Mouse (Mus musculus) embryonic facial prominence, embryonic 12.5 days (tissue): ENCODE data around the gene Wnt11. TPM values are rescaled to one million over a fixed set of nuclear protein-coding genes. Genes with fewer than 3 reads are reported as not detected.

ENCODE experiments used
- ATAC-seq: fragments of 200-750 bp; cut with Nextera tagmentation; 2 replicates; pipeline ENCODE4 v1.8.0; 2017; ENCODE audit not compliant: insufficient number of reproducible peaks, insufficient read depth, low FRiP score, low TSS enrichment
- H3K27ac ChIP-seq: fragments of 300-500 bp; sonication (generic); 2 replicates; pipeline ENCODE4 v1.5.1; 2016; ENCODE audit warnings: mild to moderate bottlenecking
- H3K27me3 ChIP-seq: fragments of 300-500 bp; sonication (generic); 2 replicates; pipeline ENCODE4 v1.6.1; 2016; ENCODE audit warnings: mild to moderate bottlenecking, moderate library complexity
- H3K36me3 ChIP-seq: fragments of 300-500 bp; sonication (generic); 2 replicates; pipeline ENCODE4 v1.6.1; 2016; ENCODE audit warnings: mild to moderate bottlenecking
- H3K4me1 ChIP-seq: fragments of 300-500 bp; sonication (generic); 2 replicates; pipeline ENCODE4 v1.6.1; 2016
- H3K4me2 ChIP-seq: fragments of 300-500 bp; sonication (generic); replicated peaks from 2 replicates; pipeline ENCODE4 v1.6.1; 2016; ENCODE audit warnings: mild to moderate bottlenecking, moderate library complexity
- H3K4me3 ChIP-seq: fragments of 300-500 bp; sonication (generic); 2 replicates; pipeline ENCODE4 v1.5.1; 2016; ENCODE audit warnings: mild to moderate bottlenecking
- H3K9ac ChIP-seq: fragments of 300-500 bp; sonication (generic); 2 replicates; pipeline ENCODE4 v1.6.1; 2016; ENCODE audit warnings: mild to moderate bottlenecking, moderate library complexity
- H3K9me3 ChIP-seq: fragments of 300-500 bp; sonication (generic); 2 replicates; pipeline ENCODE4 v1.6.1; 2016; ENCODE audit warnings: mild to moderate bottlenecking, moderate library complexity
- WGBS: fragments of 180-500 bp; shearing (Covaris S2); methylation state at CpG from one replicate; pipeline ENCODE4 v1.1.7; 2016; 5-methylcytosine and 5-hydroxymethylcytosine counted together
- polyA plus RNA-seq: library from polyadenylated mRNA; unstranded; fragments of >200 nt; fragmentation: Nextera tagmentation; extraction: Ambion mirVana; gene quantifications from 2 replicates; pipeline ENCODE4 v1.2.1, GENCODE M21; 2016

The Wnt11 gene
- polyA plus RNA-seq, 1 experiment from 2014 or later = 24.3 TPM

DNA sequence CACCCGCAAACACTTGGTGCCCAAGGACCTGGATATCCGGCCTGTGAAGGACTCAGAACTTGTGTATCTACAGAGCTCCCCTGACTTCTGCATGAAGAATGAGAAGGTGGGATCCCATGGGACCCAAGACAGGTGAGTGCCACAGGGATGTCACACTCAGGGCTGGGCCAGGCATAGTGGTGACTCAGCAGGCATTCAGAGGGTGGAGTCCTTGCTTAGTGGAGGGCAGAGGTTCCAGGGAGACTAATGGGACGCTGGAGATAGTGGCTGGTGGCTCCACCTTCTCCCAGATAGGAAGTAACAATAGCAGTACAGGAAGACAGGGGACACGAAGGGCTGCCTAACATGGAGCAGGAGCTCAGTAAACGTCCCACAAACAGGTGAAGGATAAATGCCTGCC lies 15.5 kb downstream of the Wnt11 start:
- ATAC-seq = no peak
- Histone ChIP-seq H3K27ac (0 out of 2 replicates have a peak overlapping the region, but pooled peaks have one; percentile 55), H3K4me3 (no peak overlapping the region), H3K9ac (no peak overlapping the region), H3K27me3 (peaks cover 9% of the 10 kb centered on the region; the same call in 1 of the 2 replicates), H3K9me3 (no peaks in the 10 kb centered on the region), H3K4me1 (peaks cover 21% of the 10 kb centered on the region), H3K4me2 (no peak overlapping the region), H3K36me3 (peaks cover 13% of the 10 kb centered on the region; the same call in 1 of the 2 replicates)
- WGBS = 83% methylated on average over 5 of the region's 5 CpGs

GRCm38 (mm10) chr7:98851220-98851619 lies 16.3 kb downstream of the Wnt11 start:
- Histone ChIP-seq H3K36me3 (peaks cover 13% of the 10 kb centered on the region; the same call in 1 of the 2 replicates), H3K9me3 (no peaks in the 10 kb centered on the region), H3K4me1 (peaks cover 21% of the 10 kb centered on the region), H3K4me2 (no peak overlapping the region), H3K27ac (peak overlapping the region; percentile 55; the same call in 1 of the 2 replicates), H3K27me3 (peaks cover 8% of the 10 kb centered on the region; the same call in 1 of the 2 replicates), H3K9ac (no peak overlapping the region), H3K4me3 (no peak overlapping the region)
- ATAC-seq = peak; percentile 43; the same call in 1 of the 2 replicates
- 27% methylated on average over 9 of the region's 9 CpGs for WGBS

GRCm38 (mm10) chr7:98852950-98853650 lies 18.2 kb downstream of the Wnt11 start:
- Histone ChIP-seq H3K9ac (no peak overlapping the region), H3K4me2 (no peak overlapping the region), H3K4me1 (peaks cover 21% of the 10 kb centered on the region), H3K27me3 (no peaks in the 10 kb centered on the region), H3K27ac (no peak overlapping the region), H3K4me3 (no peak overlapping the region), H3K9me3 (no peaks in the 10 kb centered on the region), H3K36me3 (0 out of 2 replicates have a peak, but pooled peaks cover 6% of the 10 kb centered on the region)
- WGBS = 83% methylated on average over 18 of the region's 18 CpGs
- no peak for ATAC-seq

DNA sequence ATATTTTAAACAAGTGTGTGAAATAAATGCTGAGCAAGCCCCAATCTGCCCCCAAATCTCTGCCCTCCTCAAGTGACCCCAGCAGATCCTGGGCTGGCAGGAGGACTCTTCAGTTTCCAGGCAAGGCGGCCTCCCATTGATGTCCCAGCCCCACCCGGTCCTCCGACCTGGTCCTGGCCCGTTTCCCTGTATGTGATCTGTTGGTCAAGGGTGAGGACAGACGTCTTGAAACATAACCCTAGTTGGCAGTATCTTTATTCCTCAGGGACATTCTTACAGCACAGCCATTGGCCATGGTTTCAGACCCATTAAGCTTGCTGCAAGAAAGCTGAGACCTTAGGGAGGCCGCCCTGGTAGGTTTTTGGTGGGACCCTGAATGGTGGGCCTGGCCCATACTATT lies 18.9 kb downstream of the Wnt11 start:
- Histone ChIP-seq H3K9me3 (no peaks in the 10 kb centered on the region), H3K27me3 (no peaks in the 10 kb centered on the region), H3K4me3 (no peak overlapping the region), H3K4me1 (peaks cover 17% of the 10 kb centered on the region), H3K4me2 (no peak overlapping the region), H3K27ac (no peak overlapping the region), H3K9ac (no peak overlapping the region), H3K36me3 (0 out of 2 replicates have a peak, but pooled peaks cover 6% of the 10 kb centered on the region)
- no peak for ATAC-seq
- WGBS = 81% methylated on average over 6 of the region's 6 CpGs

DNA sequence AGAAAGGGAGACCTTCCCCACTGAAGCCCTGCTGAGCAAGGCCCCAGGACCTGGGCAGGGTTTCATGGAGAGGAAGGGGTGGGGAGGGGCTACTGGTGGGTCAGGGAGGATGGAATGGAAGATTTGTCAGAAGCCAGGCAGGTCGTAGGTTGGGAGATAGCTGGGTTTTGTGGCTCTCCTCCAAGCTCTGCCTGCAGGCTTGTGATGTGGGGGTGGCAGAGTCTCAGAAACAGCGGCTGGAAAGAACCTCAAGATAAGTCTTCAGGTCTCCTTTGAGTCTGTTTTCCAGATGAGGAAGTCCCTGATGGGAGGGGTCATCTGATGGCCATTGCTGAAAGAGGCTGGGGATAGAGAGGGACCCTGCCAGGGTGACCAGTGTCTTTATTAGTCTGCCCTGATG lies 20.5 kb downstream of the Wnt11 start:
- Histone ChIP-seq H3K4me1 (peaks cover 15% of the 10 kb centered on the region), H3K9me3 (no peaks in the 10 kb centered on the region), H3K36me3 (0 out of 2 replicates have a peak, but pooled peaks cover 6% of the 10 kb centered on the region), H3K27ac (no peak overlapping the region), H3K4me2 (no peak overlapping the region), H3K4me3 (no peak overlapping the region), H3K27me3 (no peaks in the 10 kb centered on the region), H3K9ac (no peak overlapping the region)
- WGBS = 64% methylated on average over 2 of the region's 2 CpGs
- ATAC-seq = no peak

GRCm38 (mm10) chr7:98856128-98856527 lies 21.2 kb downstream of the Wnt11 start:
- no peak for ATAC-seq
- 33% methylated on average over 3 of the region's 3 CpGs for WGBS
- H3K4me2 ChIP-seq = no peak overlapping the region
- H3K36me3 ChIP-seq = 0 out of 2 replicates have a peak, but pooled peaks cover 6% of the 10 kb centered on the region
- no peak overlapping the region for H3K4me3 ChIP-seq
- peaks cover 11% of the 10 kb centered on the region for H3K4me1 ChIP-seq
- H3K9ac ChIP-seq = no peak overlapping the region
- no peak overlapping the region; the same call in 1 of the 2 replicates for H3K27ac ChIP-seq
- no peaks in the 10 kb centered on the region for H3K9me3 ChIP-seq
- H3K27me3 ChIP-seq = no peaks in the 10 kb centered on the region

GRCm38 (mm10) chr7:98857094-98857493 lies 22.2 kb downstream of the Wnt11 start:
- Histone ChIP-seq H3K9me3 (no peaks in the 10 kb centered on the region), H3K36me3 (0 out of 2 replicates have a peak, but pooled peaks cover 6% of the 10 kb centered on the region), H3K27ac (0 out of 2 replicates have a peak overlapping the region, but pooled peaks have one; percentile 19), H3K4me3 (no peak overlapping the region), H3K27me3 (no peaks in the 10 kb centered on the region), H3K4me2 (no peak overlapping the region), H3K9ac (no peak overlapping the region), H3K4me1 (peaks cover 1% of the 10 kb centered on the region; the same call in 1 of the 2 replicates)
- ATAC-seq = no peak
- 66% methylated on average over 3 of the region's 3 CpGs for WGBS

DNA sequence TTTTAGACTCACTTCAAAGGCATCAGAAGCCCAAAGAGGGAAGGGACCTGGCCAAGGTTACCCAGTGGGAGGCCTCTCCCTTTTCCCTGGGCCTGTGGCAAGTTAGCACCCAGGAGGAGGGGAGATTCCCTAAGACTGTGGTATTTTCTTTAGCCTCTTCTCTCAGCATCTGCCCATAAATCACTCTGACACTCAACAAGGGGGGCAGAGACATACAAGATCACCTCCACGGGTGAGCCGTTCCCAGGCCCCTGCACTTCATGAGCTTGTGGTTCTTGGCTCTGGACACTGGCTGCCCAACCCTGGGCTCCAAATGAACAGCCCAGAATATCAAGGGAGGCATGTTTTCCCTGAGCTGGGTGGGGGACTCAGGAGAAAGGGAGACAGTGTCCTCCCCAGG lies 26.1 kb downstream of the Wnt11 start:
- H3K27me3 ChIP-seq = peaks cover 6% of the 10 kb centered on the region
- no peaks in the 10 kb centered on the region for H3K9me3 ChIP-seq
- no peak overlapping the region for H3K27ac ChIP-seq
- peaks cover 7% of the 10 kb centered on the region; the same call in 1 of the 2 replicates for H3K4me1 ChIP-seq
- no peaks in the 10 kb centered on the region for H3K36me3 ChIP-seq
- no peak overlapping the region for H3K4me2 ChIP-seq
- no peak overlapping the region for H3K9ac ChIP-seq
- ATAC-seq = no peak
- H3K4me3 ChIP-seq = no peak overlapping the region
- 71% methylated on average over 2 of the region's 2 CpGs for WGBS

DNA sequence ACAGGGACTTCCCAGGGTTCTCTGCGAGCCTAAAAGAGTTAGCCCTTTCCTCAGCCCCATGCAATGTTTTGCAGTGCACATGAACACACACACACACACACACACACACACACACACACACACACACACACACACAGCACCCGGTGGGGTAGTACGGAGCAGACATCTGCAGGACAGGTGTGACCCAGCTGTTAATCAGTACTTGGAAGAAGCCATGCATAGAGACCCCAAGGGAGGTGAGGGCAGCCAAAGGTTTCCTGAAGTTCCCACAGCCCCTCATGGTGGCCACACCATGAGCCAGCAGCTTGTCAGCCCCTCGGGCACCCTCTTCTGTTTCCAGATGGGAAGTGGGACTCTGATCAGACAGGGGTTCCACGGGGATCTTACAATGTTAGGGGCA lies 28.1 kb downstream of the Wnt11 start:
- no peak for ATAC-seq
- H3K27me3 ChIP-seq = peaks cover 6% of the 10 kb centered on the region

GRCm38 (mm10) chr7:98863969-98864718 lies 29.2 kb downstream of the Wnt11 start:
- H3K36me3 ChIP-seq = no peaks in the 10 kb centered on the region
- H3K27ac ChIP-seq = no peak overlapping the region
- no peak for ATAC-seq
- no peaks in the 10 kb centered on the region for H3K9me3 ChIP-seq
- no peak overlapping the region for H3K9ac ChIP-seq
- no peak overlapping the region for H3K4me2 ChIP-seq
- 36% methylated on average over 9 of the region's 9 CpGs for WGBS
- H3K4me3 ChIP-seq = no peak overlapping the region
- H3K4me1 ChIP-seq = peaks cover 30% of the 10 kb centered on the region
- H3K27me3 ChIP-seq = peaks cover 6% of the 10 kb centered on the region

More for the DNA sequence above, 28.1 kb downstream of the Wnt11 start:
- peaks cover 22% of the 10 kb centered on the region for H3K4me1 ChIP-seq
- H3K27ac ChIP-seq = no peak overlapping the region
- no peaks in the 10 kb centered on the region for H3K9me3 ChIP-seq
- H3K4me3 ChIP-seq = no peak overlapping the region
- WGBS = 54% methylated on average over 5 of the region's 5 CpGs
- no peaks in the 10 kb centered on the region for H3K36me3 ChIP-seq
- no peak overlapping the region for H3K9ac ChIP-seq
- no peak overlapping the region for H3K4me2 ChIP-seq

- peaks cover 53% of the 10 kb centered on the region for H3K4me1 ChIP-seq
Measured at GRCm38 (mm10) chr7:98867053-98867793, 32.3 kb downstream of the Wnt11 start.

More at GRCm38 (mm10) chr7:98867053-98867793, 32.3 kb downstream of the Wnt11 start:
- H3K27ac ChIP-seq = peak overlapping the region; percentile 13; the same call in 1 of the 2 replicates
- H3K27me3 ChIP-seq = peaks cover 6% of the 10 kb centered on the region
- H3K9ac ChIP-seq = no peak overlapping the region
- no peaks in the 10 kb centered on the region for H3K36me3 ChIP-seq
- WGBS = 30% methylated on average over 12 of the region's 12 CpGs
- ATAC-seq = no peak
- H3K4me3 ChIP-seq = no peak overlapping the region
- H3K4me2 ChIP-seq = no peak overlapping the region
- no peaks in the 10 kb centered on the region for H3K9me3 ChIP-seq
